In the genomic region with DNA sequence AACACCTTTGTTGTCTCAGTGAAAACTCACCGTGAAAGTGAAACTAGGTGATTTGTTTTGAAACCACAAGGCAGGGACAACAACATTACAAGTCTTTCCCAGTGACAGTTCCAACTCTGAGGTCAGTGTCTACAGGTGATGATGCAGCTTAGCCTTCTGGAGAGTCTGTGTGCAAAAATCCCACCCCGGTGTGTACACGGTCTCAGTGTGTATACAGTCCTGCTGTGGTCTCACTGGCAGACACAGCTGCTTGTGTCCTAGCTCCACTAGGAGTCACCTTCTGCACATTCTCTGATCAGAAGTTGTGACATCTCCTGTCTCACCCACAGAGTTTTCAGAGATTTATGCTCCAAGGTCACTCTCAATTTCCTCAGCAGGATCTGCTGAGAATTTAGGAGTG, we compare ENCODE assay signal across 16 mouse cellular contexts. TPM values are rescaled to one million over a fixed set of nuclear protein-coding genes. Genes with fewer than 3 reads are reported as not detected.
A peak's percentile ranks its signal among the peaks of the same experiment; 100 is the strongest.
DNase-seq lines count a peak whose midpoint lies in the region; ATAC-seq and TF ChIP-seq lines count a peak whose summit lies in the region.
"Had no signal": no experiment of that assay in that cellular context is flagged by ENCODE, and none has a peak within 500 bp of the region (broad histone marks: within the 10 kb centered on the region; RNA-seq: fewer than 3 reads in every experiment).

No protein-coding gene starts in this region.

- peak; percentile 49 for ATAC-seq in CD4-positive, CD25-positive, alpha-beta regulatory T cell, adult 4 months
- peak; percentile 50 for ATAC-seq in inflammation-experienced regulatory T-cells, adult 6 months
- ATAC-seq: forebrain, embryonic 14.5 days had no signal

- H3K4me3 ChIP-seq in layer of hippocampus, adult 2 months: no peak overlapping the region
- H3K4me3 ChIP-seq: embryonic facial prominence, embryonic 12.5 days; hindbrain, embryonic 15.5 days had no signal

- DNase-seq in adrenal gland, adult (ENCODE audit: inconsistent age in 2 of 2, low spot score in 1 of 2): peak; percentile 40 to 78
- no peak for DNase-seq in adrenal gland, postnatal 4 days (ENCODE audit: low spot score in 2 of 2)
- no peak for DNase-seq in layer of hippocampus, adult 2 months (ENCODE audit: low spot score in 2 of 2)
- DNase-seq in layer of hippocampus, adult 18-20 months (ENCODE audit: low spot score in 2 of 2): no peak
- no peak for DNase-seq in cerebellum, adult 9-11 months
- no peak for DNase-seq in frontal cortex, postnatal 10 days (ENCODE audit: low spot score in 2 of 2)
- DNase-seq: cerebellum, adult 11-12 months; heart, adult 18-20 months; thymus, postnatal 4 days had no signal

- peak; percentile 38 for TF ChIP-seq CTCF in layer of hippocampus, adult 2 months (conservative IDR thresholded peaks at IDR 0.05)

- H3K27ac ChIP-seq in layer of hippocampus, adult 2 months: no peak overlapping the region
- H3K27ac ChIP-seq: embryonic facial prominence, embryonic 12.5 days; hindbrain, embryonic 15.5 days; macrophage had no signal

RNA-seq across cellular contexts. Expression of a gene that starts 0.8 kb away (rescaled TPM):
- under 1 TPM; 0.48 TPM for total RNA-seq in adrenal gland, postnatal 4 days (2021)
- not detected for total RNA-seq in layer of hippocampus, adult 2 months (2021)
- not detected for total RNA-seq in layer of hippocampus, adult 18-20 months (2021)
- not detected for polyA plus RNA-seq in CD4-positive, CD25-positive, alpha-beta regulatory T cell, adult 4 months (2017; shearing (Covaris generic))
- not detected for polyA plus RNA-seq in inflammation-experienced regulatory T-cells, adult 6 months (2017; shearing (Covaris generic))
- total RNA-seq: heart, adult 18-20 months; left cerebral cortex, postnatal 10 days had no signal
- polyA plus RNA-seq: embryonic facial prominence, embryonic 12.5 days; forebrain, embryonic 14.5 days; hindbrain, embryonic 15.5 days; macrophage had no signal

RNA-seq across cellular contexts. Expression of a gene that starts 16.8 kb away (rescaled TPM):
- total RNA-seq in adrenal gland, postnatal 4 days (2021): under 1 TPM in 1 of 2 experiments, not detected in 1; 0.22 TPM
- not detected for total RNA-seq in layer of hippocampus, adult 2 months (2021)
- total RNA-seq in layer of hippocampus, adult 18-20 months (2021): not detected
- polyA plus RNA-seq in CD4-positive, CD25-positive, alpha-beta regulatory T cell, adult 4 months (2017; shearing (Covaris generic)): not detected
- not detected for polyA plus RNA-seq in inflammation-experienced regulatory T-cells, adult 6 months (2017; shearing (Covaris generic))
- total RNA-seq: left cerebral cortex, postnatal 10 days had no signal
- polyA plus RNA-seq: embryonic facial prominence, embryonic 12.5 days; forebrain, embryonic 14.5 days; macrophage had no signal

RNA-seq across cellular contexts. Expression of a gene that starts 25.0 kb away (rescaled TPM):
- under 1 TPM; 0.42 to 0.54 TPM for total RNA-seq in adrenal gland, postnatal 4 days (2021)
- total RNA-seq in layer of hippocampus, adult 2 months (2021): not detected
- total RNA-seq in layer of hippocampus, adult 18-20 months (2021): not detected
- 10 to 100 TPM; 79.5 to 90.2 TPM for polyA plus RNA-seq in CD4-positive, CD25-positive, alpha-beta regulatory T cell, adult 4 months (2017; shearing (Covaris generic))
- polyA plus RNA-seq in inflammation-experienced regulatory T-cells, adult 6 months (2017; shearing (Covaris generic)): 100 to 1,000 TPM in 1 of 3 experiments, 10 to 100 TPM in 2; 51.7 to 149 (median 51.9) TPM
- total RNA-seq: left cerebral cortex, postnatal 10 days had no signal
- polyA plus RNA-seq: forebrain, embryonic 14.5 days; hindbrain, embryonic 15.5 days had no signal

RNA-seq across cellular contexts. Expression of a gene that starts 54.3 kb away (rescaled TPM):
- total RNA-seq in adrenal gland, postnatal 4 days (2021): not detected
- total RNA-seq in layer of hippocampus, adult 2 months (2021): not detected
- total RNA-seq in layer of hippocampus, adult 18-20 months (2021): not detected
- not detected for polyA plus RNA-seq in CD4-positive, CD25-positive, alpha-beta regulatory T cell, adult 4 months (2017; shearing (Covaris generic))
- not detected for polyA plus RNA-seq in inflammation-experienced regulatory T-cells, adult 6 months (2017; shearing (Covaris generic))
- total RNA-seq: heart, adult 18-20 months; left cerebral cortex, postnatal 10 days had no signal
- polyA plus RNA-seq: forebrain, embryonic 14.5 days; hindbrain, embryonic 15.5 days; macrophage had no signal

Comparison
In these comparisons a context has a peak if more than half of its experiments do, and no peak if none do; other contexts are left out.
1. DNase-seq: peak in adrenal gland, adult (2 of 2); none in adrenal gland, postnatal 4 days (0 of 2), layer of hippocampus, adult 2 months (0 of 2), layer of hippocampus, adult 18-20 months (0 of 2), cerebellum, adult 9-11 months (single experiment) and frontal cortex, postnatal 10 days (0 of 2).